ENCODE assay signal across 10 mouse cellular contexts in the genomic region with DNA sequence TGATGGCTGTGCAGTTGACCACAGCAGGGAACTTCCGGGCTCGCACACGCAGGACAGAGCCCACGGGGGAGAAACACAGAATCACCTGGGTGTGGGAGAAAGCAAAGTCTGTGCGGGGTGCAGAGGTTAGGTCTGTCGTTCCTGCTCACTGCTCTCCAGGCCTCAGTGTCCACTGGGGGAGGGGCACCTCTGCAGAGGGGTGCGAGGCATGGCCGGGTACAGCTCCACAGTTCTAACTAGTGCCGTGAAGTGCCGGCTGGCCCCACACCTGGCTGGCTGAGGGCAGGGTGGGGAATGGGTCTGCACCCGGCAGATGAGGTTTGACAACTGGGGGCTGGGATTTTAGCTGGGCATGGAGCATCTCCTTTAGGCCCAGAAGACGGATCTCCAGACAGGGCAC.
"Had no signal": no experiment of that assay in that cellular context is flagged by ENCODE, and none has a peak within 500 bp of the region (broad histone marks: within the 10 kb centered on the region; RNA-seq: fewer than 3 reads in every experiment).

No protein-coding gene starts in this region.

- H3K9ac ChIP-seq: limb, embryonic 13.5 days; liver, embryonic 14.5 days had no signal

- H3K4me3 ChIP-seq: limb, embryonic 13.5 days had no signal

- H3K4me2 ChIP-seq: limb, embryonic 13.5 days had no signal

- H3K9me3 ChIP-seq: limb, embryonic 13.5 days had no signal

- H3K27ac ChIP-seq: limb, embryonic 13.5 days; liver, embryonic 14.5 days had no signal

- H3K36me3 ChIP-seq: limb, embryonic 13.5 days had no signal

- ATAC-seq: intestine, embryonic 16.5 days had no signal

- H3K27me3 ChIP-seq: limb, embryonic 13.5 days had no signal

- DNase-seq: kidney, adult 9 months; kidney, postnatal 36 days; layer of hippocampus, adult 9-11 months; lung, adult 18-20 months; lung, postnatal 36 days; thymus, adult 18-20 months; thymus, postnatal 25 days had no signal
